Mouse (Mus musculus): Measurements from ENCODE around the gene Stim1. TPM values are rescaled to one million over a fixed set of nuclear protein-coding genes. Genes with fewer than 3 reads are reported as not detected.

Gene Stim1
- polyA plus RNA-seq, 1 experiment, result 37.0 TPM

DNA sequence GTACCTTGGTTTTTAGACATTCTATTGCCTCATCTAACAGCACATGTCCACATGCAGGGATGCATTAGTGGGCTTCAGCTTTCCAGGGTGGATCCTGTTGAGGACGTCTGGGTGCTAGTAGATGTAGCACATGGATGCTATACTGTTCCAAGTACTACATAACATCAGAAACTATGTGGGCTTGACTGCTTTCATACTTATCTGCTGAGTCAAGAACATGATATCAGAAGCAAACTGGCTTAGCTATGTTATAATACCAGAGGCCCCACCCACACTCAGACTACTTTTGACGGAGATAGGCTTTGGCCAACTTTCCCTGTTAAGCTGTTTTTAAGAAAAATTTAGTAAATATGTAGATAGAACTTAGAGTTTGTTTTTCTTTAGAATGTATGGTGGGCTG lies 176.7 kb downstream of the Stim1 start:
- H3K4me3 ChIP-seq, result no peak overlapping the region
- H3K36me3 ChIP-seq (ENCODE audit: control insufficient read depth, insufficient read depth), result peaks cover 2% of the 10 kb centered on the region
- no peak overlapping the region for H3ac ChIP-seq (ENCODE audit: control insufficient read depth, insufficient read length)
- TF ChIP-seq TCF3 (IDR thresholded peaks at IDR 0.05; ENCODE audit: insufficient read length, low read depth) (no peak), E2F4 (IDR thresholded peaks at IDR 0.05; ENCODE audit: insufficient read depth) (no peak), MAX (IDR thresholded peaks at IDR 0.05; ENCODE audit: low read depth) (no peak), CEBPB (IDR thresholded peaks at IDR 0.05; ENCODE audit: insufficient read depth, poor library complexity, severe bottlenecking) (no peak), SRF (IDR thresholded peaks at IDR 0.05; ENCODE audit: control insufficient read depth, insufficient read length, low read depth) (no peak), REST (IDR thresholded peaks at IDR 0.05; ENCODE audit: insufficient read depth, insufficient read length) (no peak), MYOG (IDR thresholded peaks at IDR 0.05; ENCODE audit: control insufficient read depth in 1 of 3, insufficient read depth in 1 of 3, insufficient read length in 2 of 3, low read depth in 2 of 3) (no peak), POLR2AphosphoS2 (IDR thresholded peaks at IDR 0.05; ENCODE audit: insufficient read length, low read depth) (no peak), USF1 (IDR thresholded peaks at IDR 0.05; ENCODE audit: low read depth) (no peak), POLR2A (IDR thresholded peaks at IDR 0.05; ENCODE audit: insufficient read length, low read depth) (no peak), MYOD1 (IDR thresholded peaks at IDR 0.05; ENCODE audit: control insufficient read depth in 1 of 3, insufficient read length in 2 of 3, low read depth in 2 of 3) (no peak), TCF12 (IDR thresholded peaks at IDR 0.05; ENCODE audit: insufficient read depth, poor library complexity, severe bottlenecking) (no peak)
- H3K4me2 ChIP-seq (ENCODE audit: low read depth), result peak overlapping the region; percentile 28
- peaks cover 30% of the 10 kb centered on the region for H3K79me2 ChIP-seq (ENCODE audit: control insufficient read depth, insufficient read depth)
- H3K27me3 ChIP-seq (ENCODE audit: control insufficient read depth, insufficient read depth, insufficient read length), result no peaks in the 10 kb centered on the region

- no peak overlapping the region for H3ac ChIP-seq (ENCODE audit: control insufficient read depth, insufficient read length)
- peaks cover 30% of the 10 kb centered on the region for H3K79me2 ChIP-seq (ENCODE audit: control insufficient read depth, insufficient read depth)
- TF ChIP-seq MAX (IDR thresholded peaks at IDR 0.05; ENCODE audit: low read depth) (no peak), E2F4 (IDR thresholded peaks at IDR 0.05; ENCODE audit: insufficient read depth) (no peak), REST (IDR thresholded peaks at IDR 0.05; ENCODE audit: insufficient read depth, insufficient read length) (no peak), MYOD1 (IDR thresholded peaks at IDR 0.05; ENCODE audit: control insufficient read depth in 1 of 3, insufficient read length in 2 of 3, low read depth in 2 of 3) (peak in 1 of 3 experiments; percentile 34), POLR2A (IDR thresholded peaks at IDR 0.05; ENCODE audit: insufficient read length, low read depth) (no peak), TCF3 (IDR thresholded peaks at IDR 0.05; ENCODE audit: insufficient read length, low read depth) (no peak), POLR2AphosphoS2 (IDR thresholded peaks at IDR 0.05; ENCODE audit: insufficient read length, low read depth) (no peak), TCF12 (IDR thresholded peaks at IDR 0.05; ENCODE audit: insufficient read depth, poor library complexity, severe bottlenecking) (no peak), MYOG (IDR thresholded peaks at IDR 0.05; ENCODE audit: control insufficient read depth in 1 of 3, insufficient read depth in 1 of 3, insufficient read length in 2 of 3, low read depth in 2 of 3) (peak in 1 of 3 experiments; percentile 27), USF1 (IDR thresholded peaks at IDR 0.05; ENCODE audit: low read depth) (no peak)
- peak overlapping the region; percentile 6 for H3K4me2 ChIP-seq (ENCODE audit: low read depth)
- H3K4me3 ChIP-seq, result no peak overlapping the region
- peaks cover 15% of the 10 kb centered on the region for H3K36me3 ChIP-seq (ENCODE audit: control insufficient read depth, insufficient read depth)
- no peaks in the 10 kb centered on the region for H3K27me3 ChIP-seq (ENCODE audit: control insufficient read depth, insufficient read depth, insufficient read length)
Observed at GRCm38 (mm10) chr7:102446438-102446837, 178.8 kb downstream of the Stim1 start.

DNA sequence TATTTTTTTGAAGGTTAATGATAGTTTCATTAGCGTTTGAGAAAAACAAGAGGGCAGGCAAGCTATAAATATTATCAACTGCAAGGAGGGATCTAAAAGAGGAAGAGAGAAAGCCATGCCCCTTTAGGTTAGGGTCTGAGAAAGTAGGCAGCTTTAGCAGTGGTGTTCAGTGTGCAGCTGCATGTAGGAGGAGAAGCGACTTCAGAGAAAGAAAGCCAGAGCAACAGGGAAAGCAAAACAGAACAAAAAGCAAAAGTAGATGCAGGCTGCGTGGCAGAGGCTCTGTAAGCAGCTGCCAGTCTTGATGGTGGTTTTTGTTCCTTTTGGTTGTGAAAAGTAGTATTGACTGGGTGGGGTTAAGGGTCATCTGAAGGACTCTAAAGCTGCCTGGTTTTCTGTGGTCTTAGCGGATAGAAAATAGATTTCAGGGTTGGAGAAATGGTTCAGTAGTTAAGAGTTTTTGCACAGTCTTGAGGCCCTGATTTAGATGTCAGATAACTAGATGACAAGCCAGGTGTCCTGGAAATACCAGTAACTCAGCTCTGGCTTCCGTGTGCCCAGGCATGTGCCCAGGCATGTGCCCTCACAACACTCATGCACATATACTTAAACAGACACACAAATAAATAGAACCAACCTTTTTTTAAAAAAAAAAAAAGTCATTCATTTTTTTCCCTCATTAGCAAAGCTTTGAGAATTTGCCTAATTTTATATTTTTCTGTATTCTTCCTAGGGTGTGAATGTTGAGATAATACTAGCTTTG lies 191.2 kb downstream of the Stim1 start:
- H3K27me3 ChIP-seq (ENCODE audit: control insufficient read depth, insufficient read depth, insufficient read length), result no peaks in the 10 kb centered on the region
- H3K4me2 ChIP-seq (ENCODE audit: low read depth), result no peak overlapping the region
- H3K4me3 ChIP-seq, result no peak overlapping the region
- TF ChIP-seq USF1 (IDR thresholded peaks at IDR 0.05; ENCODE audit: low read depth) (no peak), TCF12 (IDR thresholded peaks at IDR 0.05; ENCODE audit: insufficient read depth, poor library complexity, severe bottlenecking) (no peak)
- no peak overlapping the region for H3ac ChIP-seq (ENCODE audit: control insufficient read depth, insufficient read length)
- H3K79me2 ChIP-seq (ENCODE audit: control insufficient read depth, insufficient read depth), result no peaks in the 10 kb centered on the region
- peaks cover 47% of the 10 kb centered on the region for H3K36me3 ChIP-seq (ENCODE audit: control insufficient read depth, insufficient read depth)

DNA sequence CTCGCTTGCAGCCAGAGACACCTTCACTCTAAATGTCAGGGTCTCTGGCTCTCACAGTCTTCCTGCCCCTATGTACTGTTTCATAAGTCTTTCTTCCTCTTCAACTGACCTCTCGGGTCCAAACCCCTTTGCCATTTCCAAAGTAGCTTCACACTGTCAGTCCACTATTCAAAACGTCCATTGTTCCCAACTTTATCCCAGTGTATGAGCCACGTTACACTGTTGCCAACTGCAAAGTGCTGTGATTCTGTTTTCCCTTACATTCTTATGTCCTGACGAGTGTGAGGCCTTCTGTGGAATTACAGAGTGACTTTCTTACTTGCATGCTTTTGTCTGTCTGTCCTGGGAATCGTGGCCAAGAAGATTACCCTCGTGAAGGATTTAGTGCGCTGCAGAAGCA lies 200.0 kb downstream of the Stim1 start:
- Histone ChIP-seq H3K36me3 (ENCODE audit: control insufficient read depth, insufficient read depth) (peaks cover 43% of the 10 kb centered on the region), H3ac (ENCODE audit: control insufficient read depth, insufficient read length) (no peak overlapping the region), H3K27me3 (ENCODE audit: control insufficient read depth, insufficient read depth, insufficient read length) (no peaks in the 10 kb centered on the region), H3K79me2 (ENCODE audit: control insufficient read depth, insufficient read depth) (no peaks in the 10 kb centered on the region), H3K4me2 (ENCODE audit: low read depth) (no peak overlapping the region), H3K4me3 (no peak overlapping the region)
- TF ChIP-seq SRF (IDR thresholded peaks at IDR 0.05; ENCODE audit: control insufficient read depth, insufficient read length, low read depth) (no peak), MYOD1 (IDR thresholded peaks at IDR 0.05; ENCODE audit: control insufficient read depth in 1 of 3, insufficient read length in 2 of 3, low read depth in 2 of 3) (no peak), MYOG (IDR thresholded peaks at IDR 0.05; ENCODE audit: control insufficient read depth in 1 of 3, insufficient read depth in 1 of 3, insufficient read length in 2 of 3, low read depth in 2 of 3) (no peak), MAX (IDR thresholded peaks at IDR 0.05; ENCODE audit: low read depth) (no peak), POLR2AphosphoS2 (IDR thresholded peaks at IDR 0.05; ENCODE audit: insufficient read length, low read depth) (no peak), CEBPB (IDR thresholded peaks at IDR 0.05; ENCODE audit: insufficient read depth, poor library complexity, severe bottlenecking) (no peak), REST (IDR thresholded peaks at IDR 0.05; ENCODE audit: insufficient read depth, insufficient read length) (no peak), POLR2A (IDR thresholded peaks at IDR 0.05; ENCODE audit: insufficient read length, low read depth) (no peak), USF1 (IDR thresholded peaks at IDR 0.05; ENCODE audit: low read depth) (no peak), TCF3 (IDR thresholded peaks at IDR 0.05; ENCODE audit: insufficient read length, low read depth) (no peak), E2F4 (IDR thresholded peaks at IDR 0.05; ENCODE audit: insufficient read depth) (no peak), TCF12 (IDR thresholded peaks at IDR 0.05; ENCODE audit: insufficient read depth, poor library complexity, severe bottlenecking) (no peak)

GRCm38 (mm10) chr7:102472675-102473074 lies 205.1 kb downstream of the Stim1 start:
- Histone ChIP-seq H3K4me3 (no peak overlapping the region), H3K79me2 (ENCODE audit: control insufficient read depth, insufficient read depth) (no peaks in the 10 kb centered on the region), H3K4me2 (ENCODE audit: low read depth) (no peak overlapping the region), H3K36me3 (ENCODE audit: control insufficient read depth, insufficient read depth) (peaks cover 14% of the 10 kb centered on the region), H3ac (ENCODE audit: control insufficient read depth, insufficient read length) (no peak overlapping the region), H3K27me3 (ENCODE audit: control insufficient read depth, insufficient read depth, insufficient read length) (no peaks in the 10 kb centered on the region)
- TF ChIP-seq POLR2AphosphoS2 (IDR thresholded peaks at IDR 0.05; ENCODE audit: insufficient read length, low read depth) (no peak), E2F4 (IDR thresholded peaks at IDR 0.05; ENCODE audit: insufficient read depth) (no peak), MAX (IDR thresholded peaks at IDR 0.05; ENCODE audit: low read depth) (no peak), REST (IDR thresholded peaks at IDR 0.05; ENCODE audit: insufficient read depth, insufficient read length) (no peak), MYOG (IDR thresholded peaks at IDR 0.05; ENCODE audit: control insufficient read depth in 1 of 3, insufficient read depth in 1 of 3, insufficient read length in 2 of 3, low read depth in 2 of 3) (no peak), SRF (IDR thresholded peaks at IDR 0.05; ENCODE audit: control insufficient read depth, insufficient read length, low read depth) (no peak), POLR2A (IDR thresholded peaks at IDR 0.05; ENCODE audit: insufficient read length, low read depth) (no peak), TCF12 (IDR thresholded peaks at IDR 0.05; ENCODE audit: insufficient read depth, poor library complexity, severe bottlenecking) (no peak), MYOD1 (IDR thresholded peaks at IDR 0.05; ENCODE audit: control insufficient read depth in 1 of 3, insufficient read length in 2 of 3, low read depth in 2 of 3) (no peak), TCF3 (IDR thresholded peaks at IDR 0.05; ENCODE audit: insufficient read length, low read depth) (no peak), CEBPB (IDR thresholded peaks at IDR 0.05; ENCODE audit: insufficient read depth, poor library complexity, severe bottlenecking) (no peak), USF1 (IDR thresholded peaks at IDR 0.05; ENCODE audit: low read depth) (no peak)

Data from myocyte (in vitro differentiated cells).